Mouse (Mus musculus) liver, adult 2 months (tissue): ENCODE data around the gene Abr.

Experiments used
- CTCF ChIP-seq: fragments of 200-500 bp; IDR thresholded peaks from 2 replicates; pipeline ENCODE4 v1.5.1; 2011; ENCODE audit warnings: low read depth, low read length, control low read depth
- POLR2A ChIP-seq: fragments of 200-500 bp; IDR thresholded peaks from 2 replicates; pipeline ENCODE4 v1.6.1; 2011; ENCODE audit warnings: low read length, control low read depth; ENCODE audit not compliant: insufficient read depth; ENCODE audit errors: extremely low read depth

- TF ChIP-seq POLR2A (no peak), CTCF (no peak)
Measured at GRCm38 (mm10) chr11:76525646-76526351, 96.3 kb downstream of the Abr start.
